Mouse (Mus musculus) forelimb bud, embryonic 11.5 days (tissue): ENCODE measurements around the gene Ubald2.
"Not testable (repeated sequence)": the region's sequence is repeated elsewhere in the genome, so short reads cannot be mapped to it uniquely, and the experiment has no call there.

Experiments used
- DNase-seq: peaks from one replicate; pipeline ENCODE4 v3.0.0-alpha.2; 2012; ENCODE audit warnings: low read depth, low spot score

Gene Ubald2

GRCm38 (mm10) chr11:116416196-116416943 lies 17.5 kb upstream of the Ubald2 start:
- DNase-seq, result no peak

- DNase-seq, result no peak
Measured at GRCm38 (mm10) chr11:116417054-116417453, 16.8 kb upstream of the Ubald2 start.

- DNase-seq, result peak; percentile 89
Measured at GRCm38 (mm10) chr11:116418194-116418840, 15.6 kb upstream of the Ubald2 start.

GRCm38 (mm10) chr11:116418841-116419462 lies 14.9 kb upstream of the Ubald2 start:
- DNase-seq, result no peak

GRCm38 (mm10) chr11:116421102-116421501 lies 12.8 kb upstream of the Ubald2 start:
- no peak for DNase-seq

GRCm38 (mm10) chr11:116422562-116422961 lies 11.3 kb upstream of the Ubald2 start:
- no peak for DNase-seq

- DNase-seq, result no peak
Measured at GRCm38 (mm10) chr11:116423214-116423613, 10.7 kb upstream of the Ubald2 start.

- DNase-seq, result no peak
Measured at GRCm38 (mm10) chr11:116423782-116424620, 9.9 kb upstream of the Ubald2 start.

- DNase-seq, result no peak
Measured at GRCm38 (mm10) chr11:116424621-116425407, 9.1 kb upstream of the Ubald2 start.

GRCm38 (mm10) chr11:116426328-116426727 lies 7.6 kb upstream of the Ubald2 start:
- DNase-seq, result not testable (repeated sequence)

GRCm38 (mm10) chr11:116426852-116427575 lies 6.9 kb upstream of the Ubald2 start:
- no peak for DNase-seq

GRCm38 (mm10) chr11:116428872-116429859 lies 4.7 kb upstream of the Ubald2 start:
- DNase-seq, result no peak

GRCm38 (mm10) chr11:116429862-116430613 lies 3.9 kb upstream of the Ubald2 start:
- DNase-seq, result no peak

- DNase-seq, result no peak
Measured at GRCm38 (mm10) chr11:116430723-116431427, 3.0 kb upstream of the Ubald2 start.

GRCm38 (mm10) chr11:116431428-116432077 lies 2.3 kb upstream of the Ubald2 start:
- DNase-seq, result no peak

GRCm38 (mm10) chr11:116432127-116432526 lies 1.8 kb upstream of the Ubald2 start:
- no peak for DNase-seq
